Mouse (Mus musculus) cortical plate, adult 2 months (tissue): ENCODE results near the gene Nebl. TPM values are rescaled to one million over a fixed set of nuclear protein-coding genes. Genes with fewer than 3 reads are reported as not detected.

Experiments used
- H3K27ac ChIP-seq: fragments of 200-500 bp; 2 replicates; pipeline ENCODE4 v1.5.1; 2012; ENCODE audit warnings: low read length, control low read depth, inconsistent platforms; ENCODE audit not compliant: insufficient read depth
- H3K4me1 ChIP-seq: fragments of 200-500 bp; 2 replicates; pipeline ENCODE4 v1.6.1; 2011; ENCODE audit warnings: low read length; ENCODE audit not compliant: control insufficient read depth, insufficient read depth
- H3K4me3 ChIP-seq: fragments of 200-500 bp; 2 replicates; pipeline ENCODE4 v1.5.1; 2011; ENCODE audit warnings: mild to moderate bottlenecking, low read length, control low read depth; ENCODE audit not compliant: insufficient read depth
- CTCF ChIP-seq: fragments of 200-500 bp; IDR thresholded peaks from 2 replicates; pipeline ENCODE4 v1.5.1; 2011; ENCODE audit warnings: mild to moderate bottlenecking, control low read depth, low read length; ENCODE audit not compliant: insufficient read depth; ENCODE audit errors: extremely low read depth
- POLR2A ChIP-seq: fragments of 200-500 bp; IDR thresholded peaks from 2 replicates; pipeline ENCODE4 v1.6.1; 2011; ENCODE audit warnings: mild to moderate bottlenecking, low read length, control low read depth; ENCODE audit not compliant: insufficient read depth; ENCODE audit errors: extremely low read depth
- polyA plus RNA-seq: library from polyadenylated mRNA; depleted of rRNA; stranded (reverse); fragments of >200 nt; gene quantifications from 2 replicates; pipeline ENCODE4 v1.2.3, GENCODE M21; 2012

The Nebl gene
- polyA plus RNA-seq, 1 experiment: 36.6 TPM

GRCm38 (mm10) chr2:17643869-17644268, 87.4 kb downstream of the Nebl start:
- no peaks in the 10 kb centered on the region for H3K4me1 ChIP-seq
- no peak overlapping the region for H3K27ac ChIP-seq
- H3K4me3 ChIP-seq: no peak overlapping the region
- TF ChIP-seq POLR2A: no peak
- TF ChIP-seq CTCF: 0 out of 2 replicates have a peak, but pooled peaks have one; percentile 4

GRCm38 (mm10) chr2:17642770-17643169, 88.5 kb downstream of the Nebl start:
- Histone ChIP-seq H3K4me3 (no peak overlapping the region), H3K4me1 (no peaks in the 10 kb centered on the region), H3K27ac (no peak overlapping the region)
- TF ChIP-seq CTCF (no peak), POLR2A (no peak)

GRCm38 (mm10) chr2:17640861-17641260, 90.4 kb downstream of the Nebl start:
- TF ChIP-seq CTCF (no peak), POLR2A (no peak)
- no peaks in the 10 kb centered on the region for H3K4me1 ChIP-seq
- H3K27ac ChIP-seq: no peak overlapping the region
- H3K4me3 ChIP-seq: no peak overlapping the region

- no peak for TF ChIP-seq CTCF
- no peak for TF ChIP-seq POLR2A
- no peaks in the 10 kb centered on the region for H3K4me1 ChIP-seq
- no peak overlapping the region for H3K27ac ChIP-seq
- no peak overlapping the region for H3K4me3 ChIP-seq
Observed at GRCm38 (mm10) chr2:17638631-17639030, 92.6 kb downstream of the Nebl start.

- no peak overlapping the region for H3K27ac ChIP-seq
- TF ChIP-seq POLR2A (no peak), CTCF (no peak)
Observed at GRCm38 (mm10) chr2:17623931-17624330, 107.3 kb downstream of the Nebl start.

GRCm38 (mm10) chr2:17610259-17610658, 121.0 kb downstream of the Nebl start:
- Histone ChIP-seq H3K27ac (no peak overlapping the region), H3K4me3 (no peak overlapping the region), H3K4me1 (peaks cover 1% of the 10 kb centered on the region; the same call in 1 of the 2 replicates)
- TF ChIP-seq CTCF (no peak), POLR2A (no peak)

More at GRCm38 (mm10) chr2:17623931-17624330, 107.3 kb downstream of the Nebl start:
- Histone ChIP-seq H3K4me3 (no peak overlapping the region), H3K4me1 (no peaks in the 10 kb centered on the region)

- no peaks in the 10 kb centered on the region for H3K4me1 ChIP-seq
- no peak overlapping the region for H3K4me3 ChIP-seq
- no peak overlapping the region for H3K27ac ChIP-seq
- no peak for TF ChIP-seq POLR2A
- no peak for TF ChIP-seq CTCF
Observed at GRCm38 (mm10) chr2:17603573-17603972, 127.7 kb downstream of the Nebl start.

GRCm38 (mm10) chr2:17600652-17601051, 130.6 kb downstream of the Nebl start:
- Histone ChIP-seq H3K4me1 (no peaks in the 10 kb centered on the region; the same call in 1 of the 2 replicates), H3K27ac (no peak overlapping the region), H3K4me3 (no peak overlapping the region)
- TF ChIP-seq CTCF: no peak
- no peak for TF ChIP-seq POLR2A

- Histone ChIP-seq H3K27ac (no peak overlapping the region), H3K4me3 (no peak overlapping the region), H3K4me1 (no peaks in the 10 kb centered on the region; the same call in 1 of the 2 replicates)
- no peak for TF ChIP-seq CTCF
Observed at GRCm38 (mm10) chr2:17599860-17600259, 131.4 kb downstream of the Nebl start.

GRCm38 (mm10) chr2:17597932-17598331, 133.3 kb downstream of the Nebl start:
- TF ChIP-seq POLR2A (no peak), CTCF (no peak)
- Histone ChIP-seq H3K27ac (no peak overlapping the region), H3K4me3 (no peak overlapping the region), H3K4me1 (no peaks in the 10 kb centered on the region; the same call in 1 of the 2 replicates)
